Mouse (Mus musculus) ES-Bruce4 (cell line): ENCODE results near the gene Filip1.

Source experiments
- CTCF ChIP-seq: IDR thresholded peaks from one replicate; pipeline ENCODE4 v1.8.1; 2011; ENCODE audit warnings: low read depth, low read length
- EP300 ChIP-seq: IDR thresholded peaks from 2 replicates; pipeline ENCODE4 v1.6.1; 2011; ENCODE audit warnings: low read depth, low read length; ENCODE audit not compliant: insufficient read depth
- POLR2A ChIP-seq: IDR thresholded peaks from one replicate; pipeline ENCODE4 v1.8.1; 2011; ENCODE audit warnings: low read length; ENCODE audit not compliant: insufficient read depth

DNA sequence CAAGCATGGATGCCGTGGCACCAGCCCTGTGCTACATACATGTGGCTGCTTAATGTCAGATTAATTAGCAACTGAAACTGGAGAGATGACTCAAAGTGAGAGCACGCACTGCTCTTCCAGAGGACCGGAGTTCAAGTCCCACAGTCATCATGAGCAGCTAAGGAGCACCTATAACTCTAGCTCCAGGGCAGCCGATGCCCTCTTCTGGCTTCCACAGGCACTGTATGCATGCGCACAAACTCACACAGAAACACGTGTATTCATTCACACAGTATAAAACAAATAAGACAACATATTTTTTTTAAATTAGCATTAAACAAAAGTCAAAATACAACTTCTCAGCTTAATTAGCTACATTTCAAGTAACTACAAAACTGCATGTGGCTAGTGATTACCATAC, 123.5 kb downstream of the Filip1 start:
- TF ChIP-seq POLR2A (no peak), CTCF (peak; percentile 26), EP300 (no peak)
